Mouse (Mus musculus): Measurements from ENCODE around the gene Mtmr12. TPM values are rescaled to one million over a fixed set of nuclear protein-coding genes. Genes with fewer than 3 reads are reported as not detected.

The Mtmr12 gene
- total and polyA plus RNA-seq, 3 experiments: 14.3 to 38.2 TPM; not detected in 1

GRCm38 (mm10) chr15:12257730-12258494, 53.1 kb downstream of the Mtmr12 start:
- no peaks in the 10 kb centered on the region for H3K9me3 ChIP-seq (replicated peaks; ENCODE audit: insufficient read depth, low read length)
- no peaks in the 10 kb centered on the region for H3K27me3 ChIP-seq (ENCODE audit: control insufficient read depth in 1 of 2, insufficient read depth in 2 of 2, low read length in 2 of 2)
- H3K79me2 ChIP-seq (ENCODE audit: control insufficient read depth, insufficient read depth, low read length, poor library complexity): no peaks in the 10 kb centered on the region
- no peak for DNase-seq (ENCODE audit: low read depth, low spot score)
- H3K4me1 ChIP-seq (ENCODE audit: control insufficient read depth in 1 of 2, insufficient read depth in 2 of 2, low read length in 2 of 2): no peaks in the 10 kb centered on the region
- no peak overlapping the region for H3K9ac ChIP-seq (ENCODE audit: control insufficient read depth, low read depth, low read length, poor library complexity, severe bottlenecking)
- no peak overlapping the region for H3K4me3 ChIP-seq (ENCODE audit: control insufficient read depth in 1 of 2, insufficient read depth in 1 of 2, low read depth in 2 of 2, low read length in 2 of 2)
- peaks cover 0 to 22% of the 10 kb centered on the region in 2 experiments; a peak in 2 of 4 replicates for H3K36me3 ChIP-seq (ENCODE audit: control insufficient read depth in 1 of 2, insufficient read depth in 2 of 2, low read length in 2 of 2)
- H3K27ac ChIP-seq (ENCODE audit: control insufficient read depth, low read depth, low read length): no peak overlapping the region
- TF ChIP-seq TCF12 (IDR thresholded peaks at IDR 0.05; ENCODE audit: low read depth, low read length): no peak
- TF ChIP-seq ELF1 (IDR thresholded peaks at IDR 0.05; ENCODE audit: low read depth, low read length): no peak
- TF ChIP-seq UBTF (IDR thresholded peaks at IDR 0.05; ENCODE audit: borderline replicate concordance, insufficient read depth, low read depth, low read length): no peak
- TF ChIP-seq EP300 (IDR thresholded peaks at IDR 0.05; ENCODE audit: low read depth in 1 of 2, low read length in 2 of 2): no peak
- TF ChIP-seq JUND (IDR thresholded peaks at IDR 0.05; ENCODE audit: low read depth, low read length): no peak

- H3K27ac ChIP-seq (ENCODE audit: control insufficient read depth, low read depth, low read length): no peak overlapping the region
- H3K36me3 ChIP-seq (ENCODE audit: control insufficient read depth in 1 of 2, insufficient read depth in 2 of 2, low read length in 2 of 2): peaks cover 0 to 15% of the 10 kb centered on the region in 2 experiments; a peak in 2 of 4 replicates
- no peaks in the 10 kb centered on the region for H3K27me3 ChIP-seq (ENCODE audit: control insufficient read depth in 1 of 2, insufficient read depth in 2 of 2, low read length in 2 of 2)
- H3K9me3 ChIP-seq (replicated peaks; ENCODE audit: insufficient read depth, low read length): no peaks in the 10 kb centered on the region
- no peaks in the 10 kb centered on the region for H3K79me2 ChIP-seq (ENCODE audit: control insufficient read depth, insufficient read depth, low read length, poor library complexity)
- TF ChIP-seq MEF2A (IDR thresholded peaks at IDR 0.05; ENCODE audit: extremely low read depth, insufficient replicate concordance, low read depth, low read length, poor library complexity, severe bottlenecking): no peak
- no peak for TF ChIP-seq MAFK (IDR thresholded peaks at IDR 0.05; ENCODE audit: borderline replicate concordance, low read depth, low read length)
- no peak for TF ChIP-seq ZC3H11A (IDR thresholded peaks at IDR 0.05; ENCODE audit: low read depth, low read length)
- TF ChIP-seq TBP (IDR thresholded peaks at IDR 0.05; ENCODE audit: low read depth, low read length): no peak
- no peak for TF ChIP-seq UBTF (IDR thresholded peaks at IDR 0.05; ENCODE audit: borderline replicate concordance, insufficient read depth, low read depth, low read length)
- no peak for TF ChIP-seq MYC (IDR thresholded peaks at IDR 0.05; ENCODE audit: low read depth, low read length)
- no peak for TF ChIP-seq POLR2A (IDR thresholded peaks at IDR 0.05; ENCODE audit: control insufficient read depth in 1 of 2, insufficient read depth in 1 of 2, low read depth in 1 of 2, low read length in 2 of 2, poor library complexity in 1 of 2)
- TF ChIP-seq ZMIZ1 (IDR thresholded peaks at IDR 0.05; ENCODE audit: low read depth, low read length): no peak
- no peak for TF ChIP-seq CHD1 (IDR thresholded peaks at IDR 0.05; ENCODE audit: low read depth, low read length)
- TF ChIP-seq ZKSCAN1 (IDR thresholded peaks at IDR 0.05; ENCODE audit: low read depth, low read length): no peak
- DNase-seq (ENCODE audit: low read depth, low spot score): no peak
- no peaks in the 10 kb centered on the region for H3K4me1 ChIP-seq (ENCODE audit: control insufficient read depth in 1 of 2, insufficient read depth in 2 of 2, low read length in 2 of 2)
- H3K4me3 ChIP-seq (ENCODE audit: control insufficient read depth in 1 of 2, insufficient read depth in 1 of 2, low read depth in 2 of 2, low read length in 2 of 2): no peak overlapping the region
- H3K9ac ChIP-seq (ENCODE audit: control insufficient read depth, low read depth, low read length, poor library complexity, severe bottlenecking): no peak overlapping the region
These were observed 58.2 kb downstream of the Mtmr12 start for GRCm38 (mm10) chr15:12263056-12263455.

All from MEL (cell line).